Mouse (Mus musculus) ES-Bruce4 (cell line): ENCODE results near the gene Vwa7.

Experiments
- CTCF ChIP-seq: IDR thresholded peaks from one replicate; pipeline ENCODE4 v1.8.1; 2011; ENCODE audit warnings: low read depth, low read length
- EP300 ChIP-seq: IDR thresholded peaks from 2 replicates; pipeline ENCODE4 v1.6.1; 2011; ENCODE audit warnings: low read depth, low read length; ENCODE audit not compliant: insufficient read depth

GRCm38 (mm10) chr17:35031272-35031671, 14.9 kb downstream of the Vwa7 start:
- TF ChIP-seq EP300 (no peak), CTCF (no peak)
